7 mouse cellular contexts compared by ENCODE assay signal in the genomic region with DNA sequence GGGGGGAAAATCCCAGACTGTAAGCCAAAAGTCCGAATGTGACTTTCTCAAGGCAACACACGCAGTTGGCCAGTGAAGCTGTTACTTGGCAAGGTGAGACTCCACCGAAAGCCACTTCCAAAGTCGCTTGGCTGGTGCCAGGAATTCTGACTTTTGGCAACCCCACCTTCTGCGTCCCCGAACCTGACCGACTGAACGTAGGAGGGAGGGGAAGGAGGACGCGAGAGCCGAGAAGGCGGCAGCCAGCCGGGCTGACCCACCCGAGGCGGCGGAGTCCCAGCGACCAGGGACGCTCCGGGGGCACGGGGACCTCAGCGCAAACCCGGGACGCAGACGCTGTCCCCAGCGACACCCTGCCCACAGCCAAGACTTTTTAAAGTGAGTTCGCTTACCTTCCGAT.
DNase-seq lines count a peak whose midpoint lies in the region; ATAC-seq lines count a peak whose summit lies in the region.

No protein-coding gene starts in this region.

- H3K4me2 ChIP-seq in hindbrain, embryonic 15.5 days: peak overlapping the region; percentile 81
- H3K4me2 ChIP-seq in liver, embryonic 13.5 days: peak overlapping the region; percentile 61
- H3K4me2 ChIP-seq in neural tube, embryonic 12.5 days (replicated peaks): peak overlapping the region; percentile 85

- under 1% methylated on average over 27 of the region's 27 CpGs for WGBS in hindbrain, embryonic 15.5 days
- under 1% methylated on average over 27 of the region's 27 CpGs for WGBS in liver, embryonic 13.5 days (ENCODE audit: insufficient replicate concordance)
- WGBS in neural tube, embryonic 12.5 days: under 1% methylated on average over 27 of the region's 27 CpGs

- H3K9ac ChIP-seq in hindbrain, embryonic 15.5 days: peak overlapping the region; percentile 42
- H3K9ac ChIP-seq in liver, embryonic 13.5 days: no peak overlapping the region
- peak overlapping the region; percentile 58 for H3K9ac ChIP-seq in neural tube, embryonic 12.5 days

- H3K36me3 ChIP-seq in hindbrain, embryonic 15.5 days: no peaks in the 10 kb centered on the region
- H3K36me3 ChIP-seq in liver, embryonic 13.5 days: no peaks in the 10 kb centered on the region
- no peaks in the 10 kb centered on the region for H3K36me3 ChIP-seq in neural tube, embryonic 12.5 days

- peaks cover 22% of the 10 kb centered on the region for H3K27me3 ChIP-seq in hindbrain, embryonic 15.5 days
- H3K27me3 ChIP-seq in liver, embryonic 13.5 days: peaks cover 33% of the 10 kb centered on the region
- no peaks in the 10 kb centered on the region for H3K27me3 ChIP-seq in neural tube, embryonic 12.5 days (replicated peaks)

- H3K4me3 ChIP-seq in brown adipose tissue, adult 24 weeks (ENCODE audit: insufficient read depth, low read depth, low read length): peak overlapping the region; percentile 85
- H3K4me3 ChIP-seq in hindbrain, embryonic 15.5 days: peak overlapping the region; percentile 44
- peak overlapping the region; percentile 52 for H3K4me3 ChIP-seq in liver, embryonic 13.5 days (replicated peaks)
- H3K4me3 ChIP-seq in neural tube, embryonic 12.5 days: peak overlapping the region; percentile 46

- DNase-seq in adipocyte (ENCODE audit: low spot score): peak; percentile 59
- peak; percentile 56 for DNase-seq in gastrocnemius, postnatal 10 days
- no peak for DNase-seq in liver, embryonic 13.5 days
- no peak for DNase-seq in spleen, postnatal 14 days (ENCODE audit: low spot score in 2 of 2)

- no peak for ATAC-seq in hindbrain, embryonic 15.5 days (ENCODE audit: low FRiP score, low read depth)
- ATAC-seq in liver, embryonic 13.5 days (ENCODE audit: low read depth): no peak
- ATAC-seq in neural tube, embryonic 12.5 days (ENCODE audit: low FRiP score, low read depth): no peak

- peak overlapping the region; percentile 91 for H3K27ac ChIP-seq in brown adipose tissue, adult 24 weeks (replicated peaks; ENCODE audit: low read depth, low read length)
- peak overlapping the region; percentile 49 for H3K27ac ChIP-seq in hindbrain, embryonic 15.5 days (replicated peaks)
- no peak overlapping the region for H3K27ac ChIP-seq in liver, embryonic 13.5 days
- no peak overlapping the region for H3K27ac ChIP-seq in neural tube, embryonic 12.5 days

- no peaks in the 10 kb centered on the region for H3K9me3 ChIP-seq in hindbrain, embryonic 15.5 days
- H3K9me3 ChIP-seq in liver, embryonic 13.5 days (replicated peaks): no peaks in the 10 kb centered on the region
- no peaks in the 10 kb centered on the region for H3K9me3 ChIP-seq in neural tube, embryonic 12.5 days

- no peaks in the 10 kb centered on the region for H3K4me1 ChIP-seq in brown adipose tissue, adult 24 weeks (ENCODE audit: control insufficient read depth, insufficient read depth, insufficient read length, low read length)
- peaks cover 16% of the 10 kb centered on the region for H3K4me1 ChIP-seq in hindbrain, embryonic 15.5 days (replicated peaks)
- no peaks in the 10 kb centered on the region for H3K4me1 ChIP-seq in liver, embryonic 13.5 days (replicated peaks)
- peaks cover 11% of the 10 kb centered on the region for H3K4me1 ChIP-seq in neural tube, embryonic 12.5 days

Comparison
In these comparisons a context has a peak if more than half of its experiments do, and no peak if none do; other contexts are left out.
1. DNase-seq: peak in adipocyte (single experiment) and gastrocnemius, postnatal 10 days (single experiment); none in liver, embryonic 13.5 days (single experiment) and spleen, postnatal 14 days (0 of 2).
2. H3K27ac ChIP-seq: peak in brown adipose tissue, adult 24 weeks (single experiment) and hindbrain, embryonic 15.5 days (single experiment); none in liver, embryonic 13.5 days (single experiment) and neural tube, embryonic 12.5 days (single experiment).
3. Peak in every context shown above with its lines, with median percentiles within 50 percentile points of each other: H3K4me3 ChIP-seq and H3K4me2 ChIP-seq.